Mouse (Mus musculus) heart, postnatal 0 days (tissue): ENCODE measurements around the gene Rnasek.

Source experiments
- CTCF ChIP-seq: IDR thresholded peaks from 2 replicates; pipeline ENCODE4 v1.5.1; 2016; ENCODE audit warnings: antibody characterized with exemption, control low read depth, low read depth
- EP300 ChIP-seq: IDR thresholded peaks from 2 replicates; pipeline ENCODE4 v1.6.1; 2016; ENCODE audit warnings: antibody characterized with exemption, low read depth

DNA sequence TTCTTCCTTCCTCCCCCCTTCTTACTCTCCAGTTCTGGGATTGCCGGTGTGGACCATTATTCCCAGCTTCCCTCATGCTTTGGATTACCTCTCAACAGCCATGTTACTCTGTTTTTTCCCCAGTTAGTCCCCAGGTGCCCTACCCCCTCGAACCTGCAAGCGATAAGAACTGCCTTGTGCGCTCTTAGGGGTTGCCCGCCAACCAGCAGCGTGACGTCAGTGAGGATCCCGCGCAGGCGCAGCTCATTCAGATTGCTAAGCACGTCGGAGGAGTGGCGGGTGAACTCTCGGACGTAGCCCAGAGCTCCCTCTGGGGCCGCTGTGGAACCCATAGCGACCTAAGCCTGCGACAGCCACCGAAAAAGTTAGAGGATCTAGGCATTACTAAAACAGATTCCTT lies 10.8 kb downstream of the Rnasek start:
- TF ChIP-seq CTCF (no peak), EP300 (no peak)
